Mouse (Mus musculus) liver, adult 2 months (tissue): ENCODE measurements around the gene Dpp6. TPM values are rescaled to one million over a fixed set of nuclear protein-coding genes. Genes with fewer than 3 reads are reported as not detected.

Source experiments
- DNase-seq: peaks from one replicate; pipeline ENCODE4 v3.0.0-alpha.2; 2011; ENCODE audit warnings: low read depth, low spot score; ENCODE audit errors: extremely low read depth
- H3K27ac ChIP-seq: fragments of 200-500 bp; replicated peaks from 2 replicates; pipeline ENCODE4 v1.5.1; 2012; ENCODE audit warnings: low read depth, mild to moderate bottlenecking, control low read depth, inconsistent platforms, low read length; ENCODE audit not compliant: insufficient read depth
- H3K27me3 ChIP-seq: fragments of 200-500 bp; 2 replicates; pipeline ENCODE4 v1.6.1; 2012; ENCODE audit warnings: mild to moderate bottlenecking, moderate library complexity, low read length, inconsistent platforms; ENCODE audit not compliant: control insufficient read depth, insufficient read depth
- H3K36me3 ChIP-seq: fragments of 200-500 bp; 2 replicates; pipeline ENCODE4 v1.6.1; 2012; ENCODE audit warnings: low read length, inconsistent platforms; ENCODE audit not compliant: control insufficient read depth, insufficient read depth
- H3K4me1 ChIP-seq: fragments of 200-500 bp; 2 replicates; pipeline ENCODE4 v1.6.1; 2011; ENCODE audit warnings: low read length; ENCODE audit not compliant: control insufficient read depth, insufficient read depth
- H3K4me3 ChIP-seq: fragments of 200-500 bp; 2 replicates; pipeline ENCODE4 v1.5.1; 2011; ENCODE audit warnings: low read depth, mild to moderate bottlenecking, control low read depth, low read length, moderate library complexity; ENCODE audit not compliant: insufficient read depth
- H3K79me2 ChIP-seq: fragments of 200-500 bp; 2 replicates; pipeline ENCODE4 v1.6.1; 2012; ENCODE audit warnings: inconsistent platforms, mild to moderate bottlenecking, low read length, moderate library complexity; ENCODE audit not compliant: control insufficient read depth, insufficient read depth
- H3K9ac ChIP-seq: fragments of 200-500 bp; 2 replicates; pipeline ENCODE4 v1.6.1; 2012; ENCODE audit warnings: low read depth, mild to moderate bottlenecking, control low read depth, inconsistent platforms, low read length
- CTCF ChIP-seq: fragments of 200-500 bp; IDR thresholded peaks from 2 replicates; pipeline ENCODE4 v1.5.1; 2011; ENCODE audit warnings: low read depth, low read length, control low read depth
- POLR2A ChIP-seq: fragments of 200-500 bp; IDR thresholded peaks from 2 replicates; pipeline ENCODE4 v1.6.1; 2011; ENCODE audit warnings: low read length, control low read depth; ENCODE audit not compliant: insufficient read depth; ENCODE audit errors: extremely low read depth
- WGBS: fragments of 180-500 bp; shearing (Covaris S2); methylation state at CpG from one replicate; pipeline ENCODE4 v1.1.7; 2018; 5-methylcytosine and 5-hydroxymethylcytosine counted together
- polyA plus RNA-seq: library from polyadenylated mRNA; depleted of rRNA; stranded (reverse); fragments of >200 nt; gene quantifications from 2 replicates; pipeline ENCODE4 v1.2.3, GENCODE M21; 2012
- total RNA-seq: library from RNA; depleted of rRNA; stranded (reverse); fragments of >200 nt; gene quantifications from 2 replicates; pipeline ENCODE4 v1.2.3, GENCODE M21; 2014

Gene Dpp6
- total and polyA plus RNA-seq, 2 experiments: not detected

DNA sequence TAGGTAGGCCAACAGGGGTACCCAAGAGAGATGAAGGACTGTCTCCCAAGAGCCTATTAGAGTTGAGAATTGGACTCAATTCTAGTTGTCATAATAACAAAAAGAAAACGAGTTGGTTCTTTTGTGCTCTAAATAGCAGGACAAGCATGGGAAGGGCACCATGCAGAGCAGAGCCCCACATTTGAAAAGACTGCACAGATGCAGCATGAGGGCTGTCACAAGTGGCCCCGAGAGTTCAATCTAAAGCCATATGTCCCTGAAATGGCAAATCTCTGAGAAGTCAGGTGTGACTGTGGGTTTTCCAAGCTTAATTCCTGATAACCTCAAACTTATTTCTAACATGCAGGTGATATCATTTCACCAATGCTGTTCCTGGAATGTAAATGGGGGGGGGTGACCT lies 339.4 kb downstream of the Dpp6 start:
- no peaks in the 10 kb centered on the region for H3K36me3 ChIP-seq
- no peak for TF ChIP-seq POLR2A
- no peak for TF ChIP-seq CTCF
- no peak for DNase-seq
- H3K27ac ChIP-seq: no peak overlapping the region
- no peaks in the 10 kb centered on the region for H3K27me3 ChIP-seq
- H3K9ac ChIP-seq: no peak overlapping the region
- no peaks in the 10 kb centered on the region for H3K4me1 ChIP-seq
- no peak overlapping the region for H3K4me3 ChIP-seq
- no peaks in the 10 kb centered on the region for H3K79me2 ChIP-seq
- WGBS: 68% methylated on average over 2 of the region's 2 CpGs

GRCm38 (mm10) chr5:27161122-27161645 lies 344.2 kb downstream of the Dpp6 start:
- no peak for DNase-seq
- H3K27me3 ChIP-seq: no peaks in the 10 kb centered on the region
- H3K79me2 ChIP-seq: no peaks in the 10 kb centered on the region
- H3K4me1 ChIP-seq: no peaks in the 10 kb centered on the region
- H3K27ac ChIP-seq: no peak overlapping the region
- H3K36me3 ChIP-seq: no peaks in the 10 kb centered on the region
- no peak overlapping the region for H3K9ac ChIP-seq
- no peak overlapping the region for H3K4me3 ChIP-seq
- 72% methylated on average over 11 of the region's 11 CpGs for WGBS
- TF ChIP-seq CTCF (no peak), POLR2A (no peak)

DNA sequence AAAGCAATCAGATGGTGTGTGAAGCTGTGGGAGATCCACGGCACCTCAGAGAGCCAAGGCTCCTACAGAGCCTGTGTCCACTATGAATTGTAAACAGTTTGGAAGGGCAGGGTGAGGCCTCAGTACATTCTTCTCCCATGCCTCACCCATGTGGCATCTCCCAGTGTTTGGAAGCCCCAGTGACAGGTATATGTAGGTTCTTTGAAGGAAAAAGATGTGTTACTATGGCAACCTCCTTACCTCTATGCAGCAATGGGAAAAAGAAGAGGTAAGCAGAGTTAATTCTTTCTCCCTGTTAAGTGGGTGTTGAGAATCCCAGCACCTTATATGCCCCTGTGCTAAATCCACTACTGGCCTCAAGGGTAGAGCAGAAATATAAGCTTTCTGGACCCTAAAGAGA lies 351.5 kb downstream of the Dpp6 start:
- no peak overlapping the region for H3K27ac ChIP-seq
- H3K4me1 ChIP-seq: no peaks in the 10 kb centered on the region
- DNase-seq: no peak
- TF ChIP-seq CTCF: no peak
- no peak for TF ChIP-seq POLR2A
- 85% methylated on average over 1 of the region's 1 CpGs for WGBS
- no peaks in the 10 kb centered on the region for H3K79me2 ChIP-seq
- no peaks in the 10 kb centered on the region for H3K36me3 ChIP-seq
- H3K4me3 ChIP-seq: no peak overlapping the region
- H3K27me3 ChIP-seq: no peaks in the 10 kb centered on the region
- H3K9ac ChIP-seq: no peak overlapping the region

DNA sequence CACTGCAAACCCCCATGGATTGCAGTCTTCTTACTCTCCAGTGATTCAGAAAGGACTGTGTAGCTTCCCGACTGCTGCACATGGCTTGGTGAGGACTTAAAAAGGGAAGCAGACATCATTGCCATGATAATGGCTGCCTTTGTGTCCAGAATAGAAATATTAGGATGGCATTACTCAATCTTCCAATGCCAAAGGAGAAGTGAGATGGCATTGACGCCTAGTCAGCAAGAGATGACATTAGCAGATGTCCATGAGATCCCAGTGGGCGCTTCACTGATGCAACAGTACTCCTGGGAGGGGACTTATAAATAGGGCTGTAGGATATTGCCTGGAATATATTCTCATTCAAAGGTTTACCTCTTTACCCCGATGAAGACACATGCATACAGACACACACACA lies 368.0 kb downstream of the Dpp6 start:
- Histone ChIP-seq H3K27ac (no peak overlapping the region), H3K9ac (no peak overlapping the region), H3K4me1 (no peaks in the 10 kb centered on the region), H3K36me3 (no peaks in the 10 kb centered on the region), H3K79me2 (no peaks in the 10 kb centered on the region), H3K27me3 (no peaks in the 10 kb centered on the region), H3K4me3 (no peak overlapping the region)
- WGBS: 74% methylated on average over 4 of the region's 4 CpGs
- DNase-seq: no peak
- no peak for TF ChIP-seq CTCF
- no peak for TF ChIP-seq POLR2A

GRCm38 (mm10) chr5:27191242-27191969 lies 374.4 kb downstream of the Dpp6 start:
- TF ChIP-seq POLR2A (no peak), CTCF (no peak)
- no peak overlapping the region for H3K4me3 ChIP-seq
- H3K4me1 ChIP-seq: no peaks in the 10 kb centered on the region
- no peak overlapping the region for H3K27ac ChIP-seq
- no peaks in the 10 kb centered on the region for H3K27me3 ChIP-seq
- H3K79me2 ChIP-seq: no peaks in the 10 kb centered on the region
- DNase-seq: no peak
- no peaks in the 10 kb centered on the region for H3K36me3 ChIP-seq
- no peak overlapping the region for H3K9ac ChIP-seq
- 72% methylated on average over 5 of the region's 5 CpGs for WGBS

GRCm38 (mm10) chr5:27194157-27194556 lies 377.2 kb downstream of the Dpp6 start:
- 81% methylated on average over 3 of the region's 3 CpGs for WGBS
- no peak overlapping the region for H3K27ac ChIP-seq
- TF ChIP-seq CTCF: no peak
- no peak for TF ChIP-seq POLR2A
- H3K27me3 ChIP-seq: no peaks in the 10 kb centered on the region
- H3K9ac ChIP-seq: no peak overlapping the region
- no peak for DNase-seq
- no peaks in the 10 kb centered on the region for H3K36me3 ChIP-seq
- no peaks in the 10 kb centered on the region for H3K79me2 ChIP-seq
- no peaks in the 10 kb centered on the region for H3K4me1 ChIP-seq
- no peak overlapping the region for H3K4me3 ChIP-seq
